In the genomic region with DNA sequence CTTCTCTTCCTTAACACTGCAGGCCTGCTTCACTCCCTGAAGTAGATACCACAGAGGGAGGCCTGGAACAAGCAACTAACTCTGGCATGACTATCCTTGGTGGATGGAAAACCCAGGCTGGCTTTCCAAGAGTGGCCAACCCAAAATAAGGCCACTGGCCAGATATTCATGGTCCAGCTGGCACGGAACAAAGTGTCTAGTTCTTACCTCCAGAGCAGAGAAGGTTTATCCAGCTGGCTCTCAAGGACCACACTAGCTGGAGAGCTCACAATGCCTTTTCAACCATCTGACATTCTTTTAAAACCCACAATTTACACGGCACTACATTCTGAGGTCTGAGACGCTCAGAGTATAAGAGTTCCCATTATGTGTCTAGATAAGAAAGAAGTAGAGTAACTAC, we compare ENCODE assay signal across 8 mouse cellular contexts. TPM values are rescaled to one million over a fixed set of nuclear protein-coding genes. Genes with fewer than 3 reads are reported as not detected.
A peak's percentile ranks its signal among the peaks of the same experiment; 100 is the strongest.
DNase-seq lines count a peak whose midpoint lies in the region; ATAC-seq lines count a peak whose summit lies in the region.

No protein-coding gene starts in this region.

- no peak for ATAC-seq in CD4-positive, CD25-positive, alpha-beta regulatory T cell, adult 4 months

- DNase-seq in kidney, adult 11 months = peak; percentile 19
- no peak for DNase-seq in kidney, postnatal 4 days
- DNase-seq in 3134 (ENCODE audit: extremely low read depth, insufficient read length, low spot score) (peak; percentile 72), MN1 (ENCODE audit: low spot score) (no peak)
- DNase-seq in cerebellum, adult 11 months = peak; percentile 54
- DNase-seq in gastrocnemius, postnatal 25 days = peak; percentile 72
- no peak for DNase-seq in thymus, postnatal 10 days (ENCODE audit: low spot score in 2 of 2)

RNA-seq across cellular contexts. Expression of gene Rnf24, which starts 8.2 kb away (rescaled TPM):
- total RNA-seq in gastrocnemius, postnatal 25 days (2021) = 1 to 10 TPM in 1 of 2 experiments, under 1 TPM in 1; 0.82 to 1.6 TPM
- 1 to 10 TPM in 1 of 2 experiments, under 1 TPM in 1; 0.76 to 1.5 TPM for polyA plus RNA-seq in CD4-positive, CD25-positive, alpha-beta regulatory T cell, adult 4 months (2017; shearing (Covaris generic))

Comparison
In these comparisons a context has a peak if more than half of its experiments do, and no peak if none do; other contexts are left out.
1. DNase-seq: peak in kidney, adult 11 months (single experiment), 3134 (single experiment), cerebellum, adult 11 months (single experiment) and gastrocnemius, postnatal 25 days (single experiment); none in kidney, postnatal 4 days (0 of 2), MN1 (single experiment) and thymus, postnatal 10 days (0 of 2).